13 mouse cellular contexts compared by ENCODE assay signal in genomic region chr8:79396911-79397310, GRCm38 (mm10). TPM values are rescaled to one million over a fixed set of nuclear protein-coding genes. Genes with fewer than 3 reads are reported as not detected.
A peak's percentile ranks its signal among the peaks of the same experiment; 100 is the strongest.
DNase-seq lines count a peak whose midpoint lies in the region; ATAC-seq and TF ChIP-seq lines count a peak whose summit lies in the region.
"Had no signal": no experiment of that assay in that cellular context is flagged by ENCODE, and none has a peak within 500 bp of the region (broad histone marks: within the 10 kb centered on the region; RNA-seq: fewer than 3 reads in every experiment).

No protein-coding gene starts in this region.

- no peaks in the 10 kb centered on the region for H3K27me3 ChIP-seq in forebrain, embryonic 16.5 days (replicated peaks; ENCODE audit: control insufficient read depth, insufficient read depth, low read length)
- H3K27me3 ChIP-seq in midbrain, embryonic 10.5 days (ENCODE audit: low read depth, poor library complexity, severe bottlenecking): no peaks in the 10 kb centered on the region
- H3K27me3 ChIP-seq in stomach, embryonic 16.5 days (ENCODE audit: control insufficient read depth, insufficient read depth, low read length): no peaks in the 10 kb centered on the region

- no peak for ATAC-seq in forebrain, embryonic 16.5 days
- ATAC-seq in stomach, embryonic 16.5 days (ENCODE audit: insufficient read depth, low FRiP score): no peak
- ATAC-seq: activated CD4-positive, CD25-positive, alpha-beta regulatory T cell, adult 4 months had no signal

- H3K9ac ChIP-seq in forebrain, embryonic 16.5 days (replicated peaks; ENCODE audit: low read depth, low read length): peak overlapping the region; percentile 7
- H3K9ac ChIP-seq in stomach, embryonic 16.5 days (ENCODE audit: low read length): no peak overlapping the region

- no peaks in the 10 kb centered on the region for H3K9me3 ChIP-seq in forebrain, embryonic 16.5 days (ENCODE audit: control insufficient read depth, low read length)
- no peaks in the 10 kb centered on the region for H3K9me3 ChIP-seq in midbrain, embryonic 10.5 days (replicated peaks)
- H3K9me3 ChIP-seq in stomach, embryonic 16.5 days (replicated peaks; ENCODE audit: control insufficient read depth, low read length): no peaks in the 10 kb centered on the region

- intact Hi-C loops in left cerebral cortex, adult 2 months (cut with DNase I): loop anchor here (5.0 kb wide), 3 partner anchors 240 to 575 kb away; partner anchors contain the start of genes Lsm6, Otud4 and Zfp827

- H3K4me1 ChIP-seq in forebrain, embryonic 16.5 days (replicated peaks; ENCODE audit: control insufficient read depth, insufficient read depth, low read length): peaks cover 31% of the 10 kb centered on the region
- peaks cover 46% of the 10 kb centered on the region for H3K4me1 ChIP-seq in midbrain, embryonic 10.5 days
- H3K4me1 ChIP-seq in stomach, embryonic 16.5 days (ENCODE audit: control insufficient read depth, insufficient read depth, low read length): peaks cover 24% of the 10 kb centered on the region

- H3K27ac ChIP-seq in left cerebral cortex, adult 2 months: peak overlapping the region; percentile 93; the same call in 1 of the 2 replicates
- H3K27ac ChIP-seq in forebrain, embryonic 16.5 days (ENCODE audit: low read length): no peak overlapping the region
- 0 out of 2 replicates have a peak overlapping the region, but pooled peaks have one; percentile 23 for H3K27ac ChIP-seq in midbrain, embryonic 10.5 days (replicated peaks)
- H3K27ac ChIP-seq in stomach, embryonic 16.5 days (ENCODE audit: low read length): no peak overlapping the region

- H3K4me2 ChIP-seq in forebrain, embryonic 16.5 days (ENCODE audit: low read length): peak overlapping the region; percentile 64
- H3K4me2 ChIP-seq in stomach, embryonic 16.5 days (ENCODE audit: low read depth, low read length): 0 out of 2 replicates have a peak overlapping the region, but pooled peaks have one; percentile 17

- DNase-seq in left cerebral cortex, adult 2 months (ENCODE audit: extremely low spot score in 1 of 2, low spot score in 2 of 2): no peak
- no peak for DNase-seq in left cerebral cortex, adult 11 months (ENCODE audit: low spot score)
- DNase-seq in midbrain, embryonic 10.5 days (ENCODE audit: low spot score): no peak
- no peak for DNase-seq in thymus, postnatal 25 days
- no peak for DNase-seq in thymus, adult 18-20 months
- DNase-seq in frontal cortex, adult 2 months (ENCODE audit: extremely low spot score in 1 of 2, low spot score in 1 of 2): no peak
- DNase-seq: cerebellum, adult 2 months; heart, postnatal 36 days; lung, adult 2 months; thymus, postnatal 36 days had no signal

- 25% methylated on average over 6 of the region's 6 CpGs for WGBS in forebrain, embryonic 16.5 days
- 84% methylated on average over 6 of the region's 6 CpGs for WGBS in midbrain, embryonic 10.5 days
- WGBS in stomach, embryonic 16.5 days: 57% methylated on average over 6 of the region's 6 CpGs

- no peaks in the 10 kb centered on the region for H3K36me3 ChIP-seq in forebrain, embryonic 16.5 days (ENCODE audit: control insufficient read depth, insufficient read depth)
- H3K36me3 ChIP-seq in midbrain, embryonic 10.5 days: 0 out of 2 replicates have a peak, but pooled peaks cover 6% of the 10 kb centered on the region
- H3K36me3 ChIP-seq in stomach, embryonic 16.5 days (ENCODE audit: control insufficient read depth, insufficient read depth, low read length): no peaks in the 10 kb centered on the region

- no peak overlapping the region for H3K4me3 ChIP-seq in left cerebral cortex, adult 2 months
- H3K4me3 ChIP-seq in forebrain, embryonic 16.5 days (replicated peaks; ENCODE audit: low read length): peak overlapping the region; percentile 27
- no peak overlapping the region; the same call in 1 of the 2 replicates for H3K4me3 ChIP-seq in midbrain, embryonic 10.5 days
- H3K4me3 ChIP-seq in stomach, embryonic 16.5 days (replicated peaks; ENCODE audit: low read length): no peak overlapping the region

- TF ChIP-seq CTCF in left cerebral cortex, adult 2 months (IDR thresholded peaks at IDR 0.05): no peak

RNA-seq across cellular contexts. Expression of gene Smad1, which starts 2.4 kb away (rescaled TPM):
- 10 to 100 TPM; 30.8 to 32.9 TPM for total RNA-seq in left cerebral cortex, adult 2 months (2021)
- polyA plus RNA-seq in forebrain, embryonic 16.5 days (2015; fragmentation: Nextera tagmentation; extraction: Ambion mirVana): 65.6 and 65.8 TPM in 2 replicates
- polyA plus RNA-seq in midbrain, embryonic 10.5 days (2016; fragmentation: Nextera tagmentation; extraction: Ambion mirVana): 36.1 and 39.0 TPM in 2 replicates
- polyA plus RNA-seq in stomach, embryonic 16.5 days (2015; fragmentation: Nextera tagmentation; extraction: Ambion mirVana): 33.0 and 37.4 TPM in 2 replicates
- polyA plus RNA-seq in frontal cortex, adult 2 months (2012; rRNA removed): 24.3 and 26.3 TPM in 2 replicates

Comparison
In these comparisons a context has a peak if more than half of its experiments do, and no peak if none do; other contexts are left out.
1. H3K27ac ChIP-seq: peak in left cerebral cortex, adult 2 months (single experiment) and midbrain, embryonic 10.5 days (single experiment); none in forebrain, embryonic 16.5 days (single experiment) and stomach, embryonic 16.5 days (single experiment).